Mouse (Mus musculus): Measurements from ENCODE around the gene Cubn.

DNA sequence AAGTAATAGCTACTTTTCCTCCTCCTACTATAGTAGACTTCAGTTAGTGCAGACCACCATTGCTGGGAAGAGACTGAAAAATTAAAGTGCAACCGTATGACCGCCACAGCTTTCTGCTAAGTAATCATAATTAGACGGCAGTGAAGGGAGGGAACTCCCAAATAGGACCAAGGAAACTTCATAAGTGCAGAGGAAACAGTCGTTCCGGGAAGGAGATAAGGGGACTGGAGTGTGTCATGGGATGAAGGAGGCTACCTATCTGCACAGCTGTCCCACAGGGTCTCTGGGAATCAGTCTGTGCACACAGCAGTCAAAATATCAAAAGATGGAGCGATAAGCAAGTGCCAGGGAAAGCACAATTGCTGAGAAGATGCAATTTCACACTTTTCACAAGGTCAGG is 39.0 kb upstream of the Cubn start:
- TF ChIP-seq POLR2A (IDR thresholded peaks at IDR 0.05; ENCODE audit: control insufficient read depth in 1 of 2, insufficient read depth in 1 of 2, low read depth in 1 of 2, low read length in 2 of 2, poor library complexity in 1 of 2) (no peak), KAT2A (conservative IDR thresholded peaks at IDR 0.05; ENCODE audit: low read depth, low read length) (no peak), UBTF (IDR thresholded peaks at IDR 0.05; ENCODE audit: borderline replicate concordance, insufficient read depth, low read depth, low read length) (no peak), MAX (IDR thresholded peaks at IDR 0.05; ENCODE audit: low read length) (no peak), ZC3H11A (IDR thresholded peaks at IDR 0.05; ENCODE audit: low read depth, low read length) (no peak), TBP (IDR thresholded peaks at IDR 0.05; ENCODE audit: low read depth, low read length) (no peak), CTCF (IDR thresholded peaks at IDR 0.05 in 2 of 3, conservative IDR thresholded peaks at IDR 0.05 in 1 of 3; ENCODE audit: control insufficient read depth in 1 of 3, insufficient read depth in 1 of 3, low read depth in 2 of 3, low read length in 3 of 3, poor library complexity in 1 of 3, severe bottlenecking in 1 of 3) (no peak), GATA1 (IDR thresholded peaks at IDR 0.05; ENCODE audit: low read depth, low read length) (no peak)
